Mouse (Mus musculus) ES-CJ7 (cell line): ENCODE data around the gene Gm43552.

ENCODE experiments used
- DNase-seq: peaks from one replicate; pipeline ENCODE4 v3.0.0; 2011; ENCODE audit warnings: low read depth, low spot score

Gm43552 gene

GRCm38 (mm10) chr5:65438041-65438440 is 54.6 kb downstream of the Gm43552 start:
- no peak for DNase-seq

DNA sequence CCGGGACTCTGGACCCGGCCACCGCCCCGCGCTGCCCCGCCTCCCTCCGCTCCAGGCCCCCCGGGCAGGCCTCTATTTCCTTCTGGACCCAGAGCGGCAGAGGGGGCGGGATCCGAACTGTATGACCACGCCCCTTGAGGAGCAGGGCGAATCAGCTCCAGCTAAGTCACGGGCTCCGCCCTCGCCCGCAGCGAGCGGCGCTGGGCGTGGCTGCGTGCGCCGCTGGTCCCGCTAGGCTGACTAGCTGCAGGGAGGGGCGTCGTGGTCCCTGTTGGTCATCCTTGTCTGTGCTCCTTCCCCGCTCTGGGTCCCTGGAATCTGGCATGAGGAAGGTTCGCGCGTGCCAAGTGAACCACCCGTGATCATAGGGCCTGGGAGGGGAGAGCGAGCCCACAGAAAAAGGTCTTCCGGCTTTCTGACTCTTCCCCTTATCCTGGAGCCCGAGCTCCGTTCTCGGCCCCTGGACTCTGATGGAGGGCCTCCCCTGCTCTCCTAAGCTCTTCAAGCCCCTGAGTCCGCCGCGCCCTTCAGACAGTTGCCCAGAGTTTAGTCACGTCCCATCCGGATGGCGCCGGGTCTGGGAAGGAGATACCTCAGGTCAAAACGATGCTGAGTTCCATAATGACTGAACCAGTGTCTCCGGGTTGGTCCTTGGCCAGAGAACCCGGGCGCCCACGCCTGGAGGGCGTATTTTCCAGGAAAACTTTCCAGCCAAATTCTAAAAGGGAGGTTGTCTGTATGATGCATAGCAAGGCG is 56.6 kb downstream of the Gm43552 start, which contains the start of gene Ugdh:
Gene Ugdh, minus strand, starts transcription at position 144 of the 756 bp plus-strand sequence.
- DNase-seq = peak; percentile 97

DNA sequence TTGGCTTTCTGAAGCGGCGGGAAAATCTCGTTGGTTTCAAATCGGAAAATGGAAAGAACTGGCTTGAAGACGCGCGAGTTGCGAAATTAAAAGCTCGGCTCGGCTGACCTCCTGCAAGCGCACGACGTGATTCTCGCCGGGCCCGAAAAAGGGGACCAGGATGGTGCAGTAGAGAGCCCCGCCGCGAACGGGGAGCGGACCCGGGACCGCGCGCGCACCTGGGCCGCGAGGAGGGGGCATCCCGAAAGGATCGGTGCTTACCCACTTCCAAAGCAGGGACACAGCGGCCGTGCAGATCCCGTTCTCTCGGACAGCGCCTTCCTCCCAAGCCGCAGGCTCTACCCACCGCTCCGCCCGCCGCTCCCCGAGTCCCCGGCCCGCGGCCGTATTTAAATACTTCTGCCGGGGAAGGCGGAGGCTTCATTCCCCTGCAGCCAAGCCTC is 57.2 kb downstream of the Gm43552 start:
- DNase-seq = no peak

DNA sequence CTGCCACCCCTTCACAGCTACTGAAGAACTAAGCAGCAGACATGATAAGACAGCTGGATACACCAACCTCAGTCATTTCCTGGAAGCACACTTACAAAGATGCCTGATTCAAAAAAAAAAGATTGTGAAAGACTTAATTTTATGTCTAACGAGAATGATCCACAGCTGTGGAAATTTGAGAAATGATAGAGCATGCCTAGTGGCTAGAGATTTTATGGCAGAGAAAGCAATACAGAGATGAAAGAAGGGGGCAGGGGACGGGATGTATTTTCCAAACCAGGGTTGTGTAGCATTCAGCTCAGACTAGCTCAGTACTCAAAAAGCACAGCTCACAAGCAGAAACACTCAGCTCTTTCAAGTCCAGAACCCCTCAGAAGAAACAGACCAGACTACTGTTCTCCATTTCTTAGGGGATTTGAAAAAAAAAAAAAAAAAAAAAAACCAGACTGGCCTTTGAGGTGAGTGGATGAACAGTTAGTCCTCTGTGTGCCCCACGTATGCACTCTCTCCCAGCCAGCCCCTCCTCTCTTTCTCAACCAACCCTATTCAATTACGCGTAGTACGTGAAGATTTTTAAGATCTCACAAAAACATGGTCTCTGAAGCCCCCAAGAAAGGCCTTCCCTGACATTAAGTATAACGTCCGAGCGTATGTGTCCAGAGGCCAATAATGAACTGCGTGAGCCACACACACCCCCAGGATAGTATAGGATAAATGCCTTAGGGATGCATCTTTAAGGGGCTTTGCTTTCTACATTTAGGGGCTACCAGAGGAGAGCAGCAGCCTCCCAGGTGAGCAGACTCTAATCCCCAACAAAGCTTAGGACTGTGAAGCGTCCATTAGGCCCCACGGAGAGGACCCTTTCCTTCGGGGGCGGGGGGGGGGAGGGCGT is 57.9 kb downstream of the Gm43552 start:
- DNase-seq = no peak

DNA sequence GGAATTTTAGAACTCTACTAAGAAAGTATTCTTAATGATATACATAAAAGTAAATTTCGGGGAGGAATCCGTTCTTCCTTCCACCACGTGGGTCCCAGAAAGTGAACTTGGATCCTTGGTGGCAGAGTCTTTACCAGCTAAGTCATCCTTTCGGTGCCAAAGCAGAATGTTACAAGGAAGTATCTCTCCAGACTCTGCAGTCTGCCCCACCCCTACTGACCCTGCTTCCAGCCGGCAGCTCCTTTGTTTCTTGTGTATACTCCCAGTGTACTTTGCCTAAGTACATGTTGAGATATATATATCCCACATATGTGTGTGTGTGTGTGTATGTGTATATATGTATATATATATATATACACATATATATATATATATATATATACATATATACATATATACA is 63.2 kb downstream of the Gm43552 start:
- no peak for DNase-seq

GRCm38 (mm10) chr5:65428321-65428720 is 64.3 kb downstream of the Gm43552 start:
- DNase-seq = peak; percentile 63

DNA sequence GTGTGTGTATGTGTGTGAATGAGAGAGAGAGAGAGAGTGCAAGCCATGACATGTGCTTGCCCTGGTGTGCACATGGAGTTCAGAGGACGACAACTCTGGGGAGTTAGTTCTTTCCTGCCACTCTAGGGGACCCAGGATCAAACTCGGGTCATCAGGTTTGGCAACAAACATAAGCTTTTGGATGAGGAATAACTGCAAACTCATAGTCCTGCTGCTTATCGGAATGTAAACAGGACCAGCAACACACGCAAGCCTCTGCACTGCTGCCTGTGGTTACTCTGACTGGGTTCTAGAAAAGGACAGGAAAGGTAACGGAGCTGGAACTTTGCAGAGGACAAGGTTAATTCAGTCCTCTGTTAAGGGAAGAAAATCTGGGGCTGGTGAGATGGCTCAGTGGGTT is 67.4 kb downstream of the Gm43552 start:
- DNase-seq = no peak

DNA sequence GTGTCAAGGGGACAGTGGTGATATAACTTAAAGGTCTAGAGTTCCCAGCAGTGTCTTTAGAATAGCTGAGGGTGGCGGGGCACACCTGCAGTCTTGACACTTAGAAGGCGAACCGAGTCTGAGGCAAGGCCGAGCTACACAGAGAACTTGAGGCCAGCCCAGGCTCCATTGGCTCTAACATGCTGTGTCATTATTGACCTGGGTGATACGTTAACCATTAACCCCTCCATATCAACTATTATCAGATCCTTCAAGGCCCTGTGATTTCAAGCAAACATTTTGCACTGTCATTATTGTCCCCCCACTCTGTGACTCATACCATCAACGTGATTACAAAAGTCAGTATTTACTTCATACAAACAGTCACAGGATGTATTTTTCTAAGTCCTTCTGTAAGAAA is 68.4 kb downstream of the Gm43552 start:
- no peak for DNase-seq

GRCm38 (mm10) chr5:65422803-65423202 is 69.8 kb downstream of the Gm43552 start:
- no peak for DNase-seq

DNA sequence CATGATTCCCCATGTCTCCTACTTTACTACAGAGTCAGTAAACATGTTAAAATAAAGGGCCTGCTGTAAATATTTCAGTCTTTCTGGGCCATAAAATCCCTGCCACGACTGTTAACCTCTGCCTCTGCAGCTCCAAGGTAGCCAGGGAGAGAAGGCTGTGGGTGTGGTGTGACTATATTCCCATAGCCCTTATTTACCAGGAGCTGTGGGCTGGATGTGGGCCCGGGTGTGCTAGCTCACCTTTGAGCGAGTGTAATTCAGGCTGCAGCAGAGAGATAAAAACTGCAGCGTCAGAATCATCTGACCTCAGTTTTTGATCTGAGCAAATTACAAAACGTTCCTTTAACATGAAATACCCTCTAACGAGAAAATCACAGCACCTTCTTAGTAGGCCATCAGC is 71.8 kb downstream of the Gm43552 start:
- DNase-seq = no peak

DNA sequence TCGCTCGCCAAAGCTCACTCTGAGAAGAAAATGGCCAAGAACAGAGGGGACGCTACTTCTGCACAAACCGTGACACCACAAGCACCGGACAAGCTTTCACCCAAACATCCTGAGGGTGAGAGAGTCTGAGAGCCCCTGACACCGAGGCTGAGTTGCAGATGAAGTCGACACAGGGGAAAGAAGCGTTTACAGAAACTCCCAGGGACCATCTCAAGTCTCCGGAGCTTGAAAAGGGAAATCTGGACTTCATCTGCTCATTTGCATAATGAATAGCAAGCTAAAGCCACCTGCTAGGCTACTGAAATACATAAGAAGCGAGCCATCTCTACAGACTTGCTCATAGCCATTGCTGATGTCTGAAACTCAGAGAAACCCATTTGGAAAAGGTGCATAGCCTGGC is 73.5 kb downstream of the Gm43552 start:
- no peak for DNase-seq

DNA sequence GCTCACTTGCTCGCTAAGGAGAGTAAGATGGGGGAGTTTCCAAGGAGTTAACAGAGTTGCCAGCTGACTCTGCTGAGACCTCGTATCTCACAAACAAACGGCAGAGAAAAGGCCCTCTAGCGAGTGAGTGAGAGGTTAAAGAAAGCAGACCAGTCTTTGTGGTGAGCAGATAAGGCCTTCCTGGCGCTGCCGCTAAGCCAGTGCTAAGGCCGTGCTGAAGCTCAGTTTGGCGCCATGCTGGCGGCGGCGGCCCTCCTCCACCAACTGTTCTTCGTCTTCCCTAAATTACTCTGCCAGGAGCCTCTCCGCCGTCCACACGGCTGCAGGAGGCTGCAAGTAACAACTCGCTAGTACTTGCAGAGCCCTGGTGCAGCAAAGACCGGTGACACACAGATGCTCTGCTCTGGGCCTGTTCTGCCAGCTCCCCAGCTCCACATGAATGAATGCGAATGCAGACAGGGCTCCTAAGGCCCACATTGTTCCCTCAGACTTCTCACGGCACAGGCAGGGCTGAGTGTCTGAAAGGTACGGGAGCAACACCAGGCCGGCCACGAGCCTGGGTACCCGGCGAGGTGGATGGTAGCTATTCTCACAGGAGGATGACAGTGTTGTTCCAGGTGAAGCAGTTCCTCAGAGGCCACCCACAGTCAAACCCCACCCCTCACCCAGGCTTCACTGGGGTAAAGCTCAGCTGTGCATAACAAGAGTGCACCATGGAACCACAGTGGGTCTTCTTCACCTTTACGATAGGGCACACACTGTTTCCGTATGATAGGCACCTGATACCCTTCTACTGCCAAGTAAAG is 76.8 kb downstream of the Gm43552 start:
- peak; percentile 69 for DNase-seq

DNA sequence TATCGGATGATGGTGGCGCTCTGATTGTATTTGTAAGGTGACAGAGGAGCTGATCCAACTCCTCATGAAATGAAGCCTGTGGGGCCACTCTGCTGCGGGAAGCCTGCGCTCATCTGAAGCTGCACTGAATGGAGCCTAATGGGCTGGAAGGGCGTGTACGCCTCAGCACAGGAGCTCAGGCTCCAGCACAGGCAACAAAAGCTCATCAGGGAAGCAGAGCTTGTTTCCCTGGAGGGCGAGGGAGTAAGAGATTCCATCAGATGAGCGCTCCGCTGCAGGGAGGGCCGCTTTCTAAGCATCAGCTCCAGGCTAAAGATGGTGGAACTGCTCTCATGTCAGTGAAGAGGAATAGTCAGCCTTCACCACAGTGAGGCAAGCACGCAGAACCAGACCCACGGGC is 84.6 kb downstream of the Gm43552 start:
- DNase-seq = peak; percentile 53

DNA sequence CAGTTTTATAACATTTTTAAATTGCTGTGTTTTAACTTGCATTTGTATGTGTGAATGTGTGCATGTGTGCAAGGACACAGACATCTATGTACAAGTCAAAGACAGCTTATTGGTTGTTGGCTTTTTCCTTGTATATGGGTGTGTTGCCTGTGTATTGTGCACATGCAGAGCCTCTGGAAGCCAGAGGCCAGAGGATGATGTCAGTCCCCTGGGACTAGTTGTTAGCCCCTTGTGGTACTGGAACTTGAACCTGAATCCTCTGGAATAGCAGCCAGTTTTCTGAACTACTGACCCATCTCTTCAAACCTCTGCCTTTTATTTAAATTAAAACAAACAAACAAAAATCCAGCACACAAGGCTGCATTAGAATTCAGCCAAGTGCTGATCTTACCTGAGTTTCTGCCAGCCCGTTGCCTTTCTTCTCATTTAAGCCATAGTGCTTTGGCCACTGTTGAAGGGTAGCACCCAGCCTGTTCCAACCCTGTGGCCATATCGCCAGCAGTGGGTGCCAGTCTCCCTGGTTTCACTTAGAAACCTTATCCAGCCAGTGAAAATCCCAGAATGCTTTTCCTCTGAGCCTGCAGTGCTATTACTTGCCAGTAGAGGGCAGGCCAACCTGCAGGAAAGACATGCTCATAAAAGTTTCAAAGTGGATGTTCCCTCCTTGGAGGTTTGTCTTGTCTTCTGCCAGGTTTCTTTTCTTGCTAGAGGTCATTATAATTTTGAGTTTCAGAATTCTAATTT is 91.2 kb downstream of the Gm43552 start:
- DNase-seq = peak; percentile 83

DNA sequence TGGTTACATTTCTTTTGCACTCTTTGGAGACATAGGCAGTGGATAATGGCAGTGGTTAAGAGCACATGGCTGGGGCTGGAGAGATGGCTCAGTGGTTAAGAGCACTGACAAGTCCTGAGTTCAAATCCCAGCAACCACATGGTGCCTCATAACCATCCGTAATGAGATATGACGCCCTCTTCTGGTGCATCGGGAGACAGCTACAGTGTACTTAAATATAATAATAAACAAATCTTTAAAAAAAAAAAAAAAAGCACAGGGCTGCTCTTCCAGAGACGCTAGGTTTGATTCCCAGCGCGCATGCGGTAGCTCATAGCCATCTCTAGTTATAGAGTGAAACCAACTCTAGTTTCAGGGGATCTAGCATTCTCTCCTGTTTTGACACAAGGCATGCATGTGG is 98.2 kb downstream of the Gm43552 start:
- DNase-seq = peak; percentile 22

DNA sequence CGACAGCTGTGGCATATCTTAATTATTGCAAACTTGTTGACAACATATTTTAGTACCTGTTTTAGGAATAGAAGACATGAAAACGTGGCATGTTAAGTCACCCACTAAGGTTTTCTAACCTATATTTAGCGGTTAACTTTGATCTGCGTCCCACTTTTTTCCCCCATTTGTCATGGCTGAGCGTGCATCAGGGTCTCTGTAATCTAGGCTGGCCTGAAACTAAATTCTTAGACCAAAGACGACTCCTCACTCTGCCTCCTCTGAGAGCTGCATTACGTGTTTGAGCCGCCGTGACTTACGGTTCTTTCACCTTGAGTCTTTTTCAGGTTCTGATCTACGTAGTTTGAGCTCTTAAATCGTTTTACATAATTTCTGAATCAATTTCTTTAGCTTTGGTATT is 100.9 kb downstream of the Gm43552 start:
- DNase-seq = peak; percentile 47

DNA sequence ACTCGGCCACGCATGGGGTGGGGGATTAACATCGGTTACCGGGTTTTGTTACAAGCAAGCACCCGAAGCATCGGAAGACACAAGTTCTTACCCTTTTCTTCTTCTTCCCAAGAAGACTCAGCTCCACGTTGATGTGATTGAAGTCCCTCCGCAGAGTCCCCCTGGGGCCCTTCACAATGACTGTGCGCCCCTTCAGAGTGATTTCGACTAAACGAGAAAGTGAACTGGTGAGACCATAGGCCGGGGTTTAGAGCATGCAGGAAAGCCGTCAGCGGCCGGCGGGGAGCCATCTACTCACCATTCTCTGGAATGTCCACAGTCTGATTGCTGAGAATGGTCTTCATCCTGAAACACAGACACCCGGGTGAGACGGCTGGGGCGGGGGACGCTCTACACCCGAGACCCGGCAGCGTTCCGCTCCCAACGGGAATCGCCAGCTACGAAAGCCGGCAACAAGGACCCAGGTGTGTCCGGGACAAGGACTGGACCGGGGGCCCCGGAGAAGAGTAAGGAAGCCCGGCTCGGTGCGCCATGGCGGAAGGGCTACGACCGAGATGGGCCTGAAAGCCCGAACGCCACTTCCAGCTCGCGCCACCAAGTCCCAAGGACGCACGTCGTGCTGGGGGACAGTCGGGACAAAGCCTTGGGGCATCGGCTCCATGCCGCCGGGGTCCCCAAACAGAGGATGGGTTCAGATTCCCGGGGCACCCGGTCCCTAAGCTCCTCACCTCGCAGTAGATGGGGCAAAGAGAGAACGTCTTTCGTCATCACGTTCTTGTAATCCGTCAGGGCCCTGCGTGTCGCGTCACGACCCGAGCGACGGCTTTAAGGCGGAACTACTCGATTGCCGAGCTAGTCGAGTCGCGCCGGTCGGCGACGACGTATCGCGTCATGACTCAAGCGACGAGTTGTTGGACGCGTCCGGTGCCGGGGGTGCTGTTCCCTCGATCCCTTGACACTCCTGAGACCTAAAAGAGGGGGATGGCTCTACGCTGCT is 101.7 kb downstream of the Gm43552 start, which contains the start of the genes Rpl9 and Lias:
Gene Rpl9, minus strand, starts transcription at position 797 of the 997 bp plus-strand sequence.
Gene Lias, plus strand, starts transcription at position 850 of the 997 bp plus-strand sequence.
- DNase-seq = peak; percentile 99

DNA sequence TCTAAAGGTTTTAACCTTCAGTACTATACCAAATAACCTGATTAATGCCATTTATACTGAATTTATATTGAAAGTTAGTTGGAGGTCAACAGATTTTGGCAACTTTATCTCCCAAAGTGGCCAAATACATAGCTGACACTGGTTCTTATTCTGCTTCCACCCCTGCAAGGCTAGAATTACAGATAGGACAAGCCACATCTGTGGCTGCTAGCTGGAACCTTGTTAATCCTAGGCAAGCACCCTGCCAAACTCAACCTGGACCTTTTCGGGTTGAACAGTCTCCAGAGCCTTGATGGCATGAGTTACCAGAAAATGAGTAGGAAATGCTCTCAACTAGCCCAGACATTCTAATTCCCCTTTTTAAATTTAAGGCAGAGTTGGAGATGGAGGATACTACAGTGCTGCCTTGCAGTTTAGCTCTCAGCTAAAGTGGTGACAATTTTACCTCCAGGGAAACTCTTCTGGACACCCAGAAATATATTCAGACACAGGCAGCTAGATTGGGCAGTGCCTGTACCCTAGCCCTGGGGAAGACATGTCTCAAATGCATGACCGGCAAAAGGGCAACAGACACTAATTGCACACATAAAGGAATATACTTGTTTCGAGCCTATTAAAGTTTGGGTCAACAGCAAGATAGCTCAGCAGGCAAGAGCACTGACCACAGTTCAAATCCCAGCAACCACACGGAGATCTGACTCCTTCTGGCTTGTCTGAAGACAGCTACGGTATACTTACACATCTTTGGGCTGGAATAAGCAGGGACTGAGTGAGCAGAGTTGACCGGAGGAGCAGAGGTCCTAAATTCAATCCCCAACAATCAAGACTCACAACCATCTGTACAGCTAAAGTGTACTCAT is 105.4 kb downstream of the Gm43552 start:
- DNase-seq = peak; percentile 35

GRCm38 (mm10) chr5:65385704-65386103 is 106.9 kb downstream of the Gm43552 start:
- DNase-seq = no peak
